Mouse (Mus musculus) cortical plate, adult 2 months (tissue): ENCODE data around the gene Shank2. TPM values are rescaled to one million over a fixed set of nuclear protein-coding genes. Genes with fewer than 3 reads are reported as not detected.

Experiments
- H3K27ac ChIP-seq: fragments of 200-500 bp; 2 replicates; pipeline ENCODE4 v1.5.1; 2012; ENCODE audit warnings: low read length, control low read depth, inconsistent platforms; ENCODE audit not compliant: insufficient read depth
- H3K4me1 ChIP-seq: fragments of 200-500 bp; 2 replicates; pipeline ENCODE4 v1.6.1; 2011; ENCODE audit warnings: low read length; ENCODE audit not compliant: control insufficient read depth, insufficient read depth
- H3K4me3 ChIP-seq: fragments of 200-500 bp; 2 replicates; pipeline ENCODE4 v1.5.1; 2011; ENCODE audit warnings: mild to moderate bottlenecking, low read length, control low read depth; ENCODE audit not compliant: insufficient read depth
- CTCF ChIP-seq: fragments of 200-500 bp; IDR thresholded peaks from 2 replicates; pipeline ENCODE4 v1.5.1; 2011; ENCODE audit warnings: mild to moderate bottlenecking, control low read depth, low read length; ENCODE audit not compliant: insufficient read depth; ENCODE audit errors: extremely low read depth
- POLR2A ChIP-seq: fragments of 200-500 bp; IDR thresholded peaks from 2 replicates; pipeline ENCODE4 v1.6.1; 2011; ENCODE audit warnings: mild to moderate bottlenecking, low read length, control low read depth; ENCODE audit not compliant: insufficient read depth; ENCODE audit errors: extremely low read depth
- polyA plus RNA-seq: library from polyadenylated mRNA; depleted of rRNA; stranded (reverse); fragments of >200 nt; gene quantifications from 2 replicates; pipeline ENCODE4 v1.2.3, GENCODE M21; 2012

Shank2 gene
- polyA plus RNA-seq, 1 experiment = 69.7 TPM

DNA sequence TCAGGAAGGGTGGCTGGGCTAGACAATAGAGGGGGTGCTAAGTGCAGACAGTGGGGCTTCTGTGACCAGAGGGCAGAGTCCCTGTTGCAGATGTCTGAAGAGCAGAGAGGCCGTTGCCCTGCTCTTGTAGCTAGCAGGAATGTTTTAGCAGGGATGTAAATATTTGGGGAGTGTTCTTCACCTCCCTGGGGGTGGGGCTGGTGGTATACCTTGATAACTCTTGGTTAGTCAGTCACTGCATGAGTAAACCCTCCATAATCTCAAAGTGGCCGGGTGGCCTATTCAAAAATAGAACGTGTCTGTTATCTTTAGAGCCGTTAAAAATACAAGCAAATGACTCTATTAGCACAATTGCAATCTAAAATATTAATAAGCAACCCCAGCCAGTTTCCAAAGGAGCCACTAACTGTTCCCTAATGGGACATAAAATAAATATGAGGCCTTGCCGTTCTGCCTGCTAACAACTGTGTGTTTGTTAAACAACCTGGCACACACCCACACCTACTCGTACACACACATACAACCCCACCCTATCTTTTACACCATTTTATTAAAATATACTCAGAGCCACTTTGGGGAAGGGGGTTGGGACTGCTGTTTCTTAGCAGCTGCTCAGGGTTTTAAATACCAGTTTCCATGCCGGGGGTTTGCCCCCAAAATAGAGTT lies 200.4 kb downstream of the Shank2 start:
- no peak overlapping the region for H3K27ac ChIP-seq
- no peak overlapping the region for H3K4me3 ChIP-seq
- H3K4me1 ChIP-seq = peaks cover 15% of the 10 kb centered on the region
- no peak for TF ChIP-seq POLR2A
- no peak for TF ChIP-seq CTCF

DNA sequence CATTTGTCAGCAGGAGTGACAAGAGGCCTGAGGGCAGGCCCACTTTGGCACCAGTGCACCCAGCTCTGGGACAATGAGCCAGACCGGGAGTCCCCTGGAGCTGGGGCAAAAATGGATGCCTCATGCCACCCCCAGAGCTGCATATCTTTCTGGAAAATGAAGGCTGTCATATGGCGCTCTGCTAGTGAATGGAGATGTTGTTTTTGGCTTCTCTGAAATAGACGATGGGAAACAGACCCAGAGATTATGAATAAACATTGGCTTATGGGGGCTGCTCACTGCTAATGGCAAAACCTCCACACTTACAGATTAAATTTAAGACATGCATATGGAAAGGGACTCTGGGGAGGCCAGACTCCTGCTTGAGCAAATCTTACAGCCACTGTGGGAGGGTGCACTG lies 202.6 kb downstream of the Shank2 start:
- TF ChIP-seq CTCF (no peak), POLR2A (no peak)
- Histone ChIP-seq H3K4me3 (no peak overlapping the region), H3K27ac (0 out of 2 replicates have a peak overlapping the region, but pooled peaks have one; percentile 33), H3K4me1 (peaks cover 20% of the 10 kb centered on the region)

DNA sequence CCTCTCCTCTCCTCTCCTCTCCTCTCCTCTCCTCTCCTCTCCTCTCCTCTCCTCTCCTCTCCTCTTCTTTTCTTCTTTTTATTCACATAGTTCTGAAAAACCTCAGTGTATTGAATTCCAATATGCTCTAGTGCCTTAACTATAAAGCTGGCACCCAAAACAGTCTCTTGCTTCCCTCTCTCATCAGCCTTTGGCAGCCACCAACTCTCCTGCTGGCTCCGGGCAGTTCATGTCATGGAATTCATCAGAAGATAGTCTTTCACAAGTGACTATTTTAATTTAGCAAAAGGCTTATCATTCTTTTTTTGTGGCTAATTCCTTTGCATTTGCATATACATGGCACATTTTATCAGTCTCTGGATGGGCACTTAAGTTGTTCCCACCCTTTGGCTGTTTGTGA lies 203.4 kb downstream of the Shank2 start:
- no peak for TF ChIP-seq POLR2A
- TF ChIP-seq CTCF = no peak

DNA sequence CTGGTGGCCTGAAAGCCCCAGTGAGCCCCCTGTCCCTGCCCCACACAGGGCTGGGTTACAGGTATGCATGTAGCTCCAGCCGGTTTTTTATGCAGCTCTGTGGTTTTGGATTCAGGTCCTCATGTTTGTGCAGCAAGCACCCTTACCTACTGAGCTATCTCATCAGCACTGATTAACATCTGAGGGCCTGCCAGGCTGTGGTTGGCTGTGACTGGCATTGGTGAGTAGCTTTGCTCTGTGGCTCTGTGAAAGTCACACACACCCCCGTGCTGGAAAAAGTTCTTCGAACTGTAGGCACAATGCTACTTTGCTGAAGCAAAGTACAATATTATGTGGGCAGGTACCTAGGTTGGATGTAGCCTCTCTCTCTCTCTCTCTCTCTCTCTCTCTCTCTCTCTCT lies 204.1 kb downstream of the Shank2 start:
- Histone ChIP-seq H3K27ac (no peak overlapping the region), H3K4me3 (no peak overlapping the region), H3K4me1 (peaks cover 20% of the 10 kb centered on the region)
- TF ChIP-seq POLR2A (no peak), CTCF (no peak)

More for the DNA sequence above, 203.4 kb downstream of the Shank2 start:
- peaks cover 20% of the 10 kb centered on the region for H3K4me1 ChIP-seq
- no peak overlapping the region for H3K4me3 ChIP-seq
- H3K27ac ChIP-seq = no peak overlapping the region

DNA sequence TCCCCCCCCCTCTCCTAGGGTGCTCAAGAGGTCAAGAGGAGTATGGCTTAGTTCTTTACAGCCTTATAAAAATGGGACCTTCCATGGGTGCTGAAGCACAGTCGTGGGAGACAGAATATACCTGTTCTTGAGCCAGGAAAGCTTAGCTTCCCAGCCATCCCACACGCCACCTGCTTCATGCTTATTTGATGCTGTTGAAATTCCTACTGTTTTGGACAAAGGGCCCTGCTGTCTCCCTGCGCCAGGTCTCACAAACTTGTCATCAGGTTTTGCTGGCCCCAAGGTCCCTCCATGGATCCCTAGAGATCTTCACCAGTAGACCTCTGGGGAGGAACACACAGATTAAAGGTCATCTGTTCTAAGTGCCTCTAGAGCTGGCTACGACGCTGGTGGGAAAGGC lies 204.5 kb downstream of the Shank2 start:
- Histone ChIP-seq H3K4me1 (peaks cover 22% of the 10 kb centered on the region), H3K27ac (0 out of 2 replicates have a peak overlapping the region, but pooled peaks have one; percentile 34)
- TF ChIP-seq POLR2A (no peak), CTCF (no peak)

DNA sequence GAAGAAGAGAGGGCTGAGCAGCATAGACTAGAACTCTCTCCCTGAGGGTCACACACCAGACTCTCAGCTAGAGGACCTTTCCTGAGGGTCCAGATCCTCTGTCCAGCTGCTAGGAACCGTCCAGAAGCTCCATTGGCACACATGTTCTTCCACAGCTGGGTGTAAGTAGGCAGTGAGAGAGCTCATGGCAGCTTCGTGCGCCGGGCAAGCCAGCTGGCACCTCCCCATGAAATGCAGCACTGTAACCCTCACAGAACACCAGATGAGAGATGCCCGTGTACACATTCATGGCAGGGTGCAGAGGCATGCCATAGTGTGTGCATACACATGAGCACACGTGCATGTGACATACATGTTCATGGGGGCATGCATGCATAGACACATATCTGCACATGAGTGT lies 205.4 kb downstream of the Shank2 start:
- no peak for TF ChIP-seq POLR2A
- TF ChIP-seq CTCF = no peak
- Histone ChIP-seq H3K27ac (no peak overlapping the region), H3K4me3 (no peak overlapping the region)

More for the DNA sequence above, 204.5 kb downstream of the Shank2 start:
- H3K4me3 ChIP-seq = no peak overlapping the region

DNA sequence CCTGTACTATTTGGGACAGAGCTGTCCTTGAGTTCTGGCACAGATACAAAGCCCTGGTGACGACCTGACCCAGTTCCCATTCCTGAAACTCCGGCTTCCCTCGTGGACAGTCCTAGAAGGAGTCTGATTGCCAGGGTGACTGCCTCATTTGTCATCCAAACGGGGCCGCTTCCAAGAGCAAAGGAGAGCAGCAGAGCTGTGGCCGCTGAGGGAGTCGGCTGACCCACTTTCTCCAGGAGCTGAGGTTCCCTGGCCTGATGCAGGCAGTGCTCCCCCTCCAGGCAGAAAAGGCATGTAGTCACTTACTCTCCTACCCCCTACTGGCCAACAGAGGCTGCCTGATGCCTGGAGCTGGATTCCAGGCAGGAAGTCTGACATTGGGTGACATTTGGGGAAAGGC lies 206.1 kb downstream of the Shank2 start:
- Histone ChIP-seq H3K4me3 (no peak overlapping the region), H3K27ac (no peak overlapping the region)

More for the DNA sequence above, 205.4 kb downstream of the Shank2 start:
- peaks cover 22% of the 10 kb centered on the region for H3K4me1 ChIP-seq

DNA sequence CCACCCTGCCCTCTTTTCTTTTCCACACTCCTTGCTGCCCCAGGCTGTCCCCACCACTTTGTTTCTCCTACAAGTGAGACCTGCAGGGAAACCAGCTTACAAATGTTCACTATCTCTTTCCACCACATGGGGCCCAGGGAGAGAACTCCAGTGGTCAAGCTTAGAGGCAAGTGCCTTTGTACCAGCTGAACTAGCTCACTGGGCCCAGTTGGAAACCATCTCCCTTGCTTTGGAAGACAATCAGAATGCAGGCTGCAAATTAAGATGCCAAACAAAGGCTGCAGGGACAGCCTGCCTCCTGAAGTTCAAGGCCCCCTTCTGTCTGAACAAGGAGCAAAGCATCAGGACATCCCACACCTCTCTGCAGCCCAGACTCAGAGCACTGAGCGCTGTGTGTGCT lies 206.9 kb downstream of the Shank2 start:
- H3K4me3 ChIP-seq = no peak overlapping the region
- H3K27ac ChIP-seq = no peak overlapping the region
- peaks cover 19% of the 10 kb centered on the region for H3K4me1 ChIP-seq
- no peak for TF ChIP-seq CTCF
- no peak for TF ChIP-seq POLR2A

More for the DNA sequence above, 206.1 kb downstream of the Shank2 start:
- TF ChIP-seq CTCF (peak; percentile 86), POLR2A (no peak)
- H3K4me1 ChIP-seq = peaks cover 20% of the 10 kb centered on the region

DNA sequence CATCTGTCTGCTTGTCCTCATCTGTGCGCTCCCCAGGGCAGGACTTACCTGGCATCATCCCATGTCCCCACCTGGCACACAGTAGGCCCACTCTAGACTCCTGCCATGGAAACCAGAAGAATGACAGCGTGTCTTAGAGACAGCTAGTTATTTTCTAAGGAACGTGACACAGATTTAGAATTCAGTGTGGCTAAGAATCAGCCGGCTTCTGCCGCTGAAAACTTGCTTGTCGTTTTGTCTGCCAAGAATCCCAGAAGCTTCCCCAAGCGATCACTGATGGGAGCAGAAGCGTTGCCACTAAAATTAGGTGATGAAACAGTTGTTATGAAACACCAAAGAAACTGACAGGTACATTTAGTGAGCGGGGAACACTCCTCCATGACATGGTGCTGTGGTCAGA lies 208.8 kb downstream of the Shank2 start:
- H3K4me1 ChIP-seq = peaks cover 15% of the 10 kb centered on the region
- TF ChIP-seq POLR2A (no peak), CTCF (no peak)
- H3K27ac ChIP-seq = peak overlapping the region; percentile 53; the same call in 1 of the 2 replicates
- no peak overlapping the region for H3K4me3 ChIP-seq

DNA sequence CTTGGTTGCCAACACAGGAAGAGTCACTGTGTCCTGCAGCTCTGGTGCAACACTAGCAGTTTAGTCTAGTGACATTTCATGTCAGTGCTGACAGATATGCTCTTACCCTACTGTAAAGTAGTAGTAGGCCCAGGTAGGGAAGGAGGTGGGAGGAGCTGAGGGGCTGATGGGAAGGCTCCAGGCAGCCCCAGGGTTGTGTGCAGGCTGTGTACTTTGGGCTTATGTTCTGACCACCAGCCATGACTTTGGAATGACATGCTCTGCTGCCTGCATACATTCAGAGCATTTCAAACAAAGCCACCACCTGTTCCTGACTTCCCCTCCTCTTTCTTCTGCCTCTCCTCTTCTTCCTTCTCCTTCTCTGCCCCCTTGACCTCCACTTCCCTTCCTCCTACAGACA lies 211.0 kb downstream of the Shank2 start:
- Histone ChIP-seq H3K4me1 (peaks cover 3% of the 10 kb centered on the region), H3K27ac (no peak overlapping the region), H3K4me3 (no peak overlapping the region)
- TF ChIP-seq CTCF (no peak), POLR2A (no peak)

DNA sequence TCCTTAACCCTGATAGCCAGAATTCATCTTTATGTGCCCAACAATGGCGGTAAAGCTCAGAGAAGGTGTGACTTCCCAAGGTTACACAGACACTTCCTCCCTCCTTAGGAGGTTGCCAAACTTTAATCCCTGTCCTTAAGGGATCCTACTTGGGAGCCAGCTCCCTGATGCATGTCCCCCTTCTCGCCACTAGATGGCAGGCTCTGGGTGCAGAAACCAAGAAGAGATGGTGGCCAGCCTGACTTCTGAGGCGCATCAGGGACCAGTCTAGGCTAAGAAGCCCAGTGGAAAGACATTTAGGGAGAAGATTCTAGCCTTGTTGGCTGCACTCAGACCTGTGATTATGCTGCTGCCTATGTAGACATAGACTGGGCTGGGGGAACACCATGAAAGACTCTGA lies 215.5 kb downstream of the Shank2 start:
- Histone ChIP-seq H3K27ac (no peak overlapping the region), H3K4me1 (no peaks in the 10 kb centered on the region), H3K4me3 (no peak overlapping the region)
- TF ChIP-seq CTCF (peak; percentile 97), POLR2A (no peak)
